ENCODE assay signal across 26 mouse cellular contexts in the genomic region with DNA sequence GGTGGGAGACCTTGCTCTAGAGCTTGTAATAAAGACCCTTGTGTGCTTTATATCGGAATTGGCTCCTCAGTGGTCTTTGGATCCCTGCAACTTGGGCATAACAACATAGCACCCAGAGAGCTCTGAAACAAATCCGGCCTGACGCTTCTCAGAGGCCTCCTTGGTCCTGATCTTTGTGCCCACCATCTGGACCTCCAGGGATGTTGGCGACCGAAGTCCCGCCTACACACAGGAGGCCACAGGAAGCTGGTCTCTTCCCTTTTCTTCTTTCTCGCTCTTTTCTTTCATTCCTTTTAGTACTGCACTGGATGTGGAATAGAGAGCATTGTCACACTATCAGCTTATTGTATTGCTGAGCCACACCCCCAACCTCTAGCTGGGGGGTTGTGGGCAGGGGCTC. TPM values are rescaled to one million over a fixed set of nuclear protein-coding genes. Genes with fewer than 3 reads are reported as not detected.
"Had no signal": no experiment of that assay in that cellular context is flagged by ENCODE, and none has a peak within 500 bp of the region (broad histone marks: within the 10 kb centered on the region; RNA-seq: fewer than 3 reads in every experiment).

No protein-coding gene starts in this region.

- H3K9ac ChIP-seq: liver, embryonic 12.5 days; liver, embryonic 14.5 days; lung, embryonic 14.5 days; midbrain, embryonic 13.5 days; neural tube, embryonic 13.5 days; neural tube, embryonic 15.5 days had no signal

- DNase-seq: lung, adult 18-20 months; lung, embryonic 14.5 days; lung, postnatal 10 days; lung, postnatal 4 days; retina, postnatal 1 day; right cerebral cortex, adult 18-20 months; right cerebral cortex, postnatal 25 days; right cerebral cortex, postnatal 4 days; spleen, adult 18-20 months; thymus, adult 18-20 months; thymus, postnatal 14 days; thymus, postnatal 36 days had no signal

- H3K27ac ChIP-seq: liver, embryonic 12.5 days; liver, embryonic 14.5 days; midbrain, embryonic 10.5 days; midbrain, embryonic 13.5 days; neural tube, embryonic 13.5 days; neural tube, embryonic 15.5 days had no signal

- H3K4me3 ChIP-seq: liver, embryonic 12.5 days; midbrain, embryonic 10.5 days; midbrain, embryonic 13.5 days; myocyte; neural tube, embryonic 13.5 days; neural tube, embryonic 15.5 days had no signal

- H3K4me1 ChIP-seq: liver, embryonic 12.5 days; midbrain, embryonic 13.5 days; neural tube, embryonic 13.5 days; neural tube, embryonic 15.5 days had no signal

- ATAC-seq: liver, embryonic 12.5 days; midbrain, embryonic 13.5 days had no signal

- H3K4me2 ChIP-seq: liver, embryonic 12.5 days; lung, embryonic 14.5 days; midbrain, embryonic 13.5 days; neural tube, embryonic 13.5 days; neural tube, embryonic 15.5 days had no signal

- H3K9me3 ChIP-seq: liver, embryonic 12.5 days; midbrain, embryonic 10.5 days; midbrain, embryonic 13.5 days; neural tube, embryonic 13.5 days; neural tube, embryonic 15.5 days had no signal

- H3K36me3 ChIP-seq: liver, embryonic 12.5 days; midbrain, embryonic 10.5 days; midbrain, embryonic 13.5 days; neural tube, embryonic 13.5 days; neural tube, embryonic 15.5 days had no signal

RNA-seq across cellular contexts. Expression of a gene that starts 12.2 kb away (rescaled TPM):
- polyA plus RNA-seq: liver, embryonic 12.5 days; liver, embryonic 14.5 days; liver, embryonic 16.5 days; lung, embryonic 14.5 days; lung, embryonic 16.5 days; midbrain, embryonic 10.5 days; midbrain, embryonic 13.5 days; myocyte; neural tube, embryonic 11.5 days; neural tube, embryonic 13.5 days; neural tube, embryonic 15.5 days; small intestine, adult 2 months; stomach, embryonic 14.5 days; stomach, embryonic 16.5 days; thymus, postnatal 0 days had no signal

RNA-seq across cellular contexts. Expression of a gene that starts 16.3 kb away (rescaled TPM):
- polyA plus RNA-seq: liver, embryonic 12.5 days; liver, embryonic 14.5 days; liver, embryonic 16.5 days; lung, embryonic 16.5 days; midbrain, embryonic 10.5 days; neural tube, embryonic 11.5 days; neural tube, embryonic 13.5 days; small intestine, adult 2 months; stomach, embryonic 14.5 days had no signal
